Mouse (Mus musculus) stomach, postnatal 0 days (tissue): ENCODE results near the gene Cfap65.

Experiments
- CTCF ChIP-seq: IDR thresholded peaks from 2 replicates; pipeline ENCODE4 v1.5.1; 2016; ENCODE audit warnings: antibody characterized with exemption, low read depth, mild to moderate bottlenecking, moderate library complexity
- EP300 ChIP-seq: optimal IDR thresholded peaks from 2 replicates; pipeline ENCODE3; 2016; ENCODE audit warnings: antibody characterized with exemption

GRCm38 (mm10) chr1:74858805-74859204 is 76.6 kb downstream of the Cfap65 start:
- no peak for TF ChIP-seq CTCF
- TF ChIP-seq EP300, result no peak
